ENCODE assay signal across 10 mouse cellular contexts in genomic region chr17:79786691-79787090, GRCm38 (mm10).
DNase-seq lines count a peak whose midpoint lies in the region; ATAC-seq and TF ChIP-seq lines count a peak whose summit lies in the region.
"Had no signal": no experiment of that assay in that cellular context is flagged by ENCODE, and none has a peak within 500 bp of the region (broad histone marks: within the 10 kb centered on the region; RNA-seq: fewer than 3 reads in every experiment).

No protein-coding gene starts in this region.

- no peak for ATAC-seq in heart, embryonic 11.5 days (replicated peaks; ENCODE audit: insufficient number of reproducible peaks, low FRiP score, low TSS enrichment)
- ATAC-seq in heart, embryonic 16.5 days (replicated peaks; ENCODE audit: extremely low read depth, insufficient read depth, low FRiP score): 0 out of 2 replicates have a peak, but pooled peaks have one; percentile 23
- peak; percentile 86 for ATAC-seq in lung, embryonic 16.5 days (ENCODE audit: low read depth)
- ATAC-seq in forebrain, embryonic 11.5 days (replicated peaks; ENCODE audit: low FRiP score): no peak

- intact Hi-C loops in left cerebral cortex, postnatal 36 days (cut with DNase I): no loop called here

- H3K4me1 ChIP-seq in heart, embryonic 11.5 days (ENCODE audit: control insufficient read depth, insufficient read depth, low read length): no peaks in the 10 kb centered on the region
- peaks cover 19% of the 10 kb centered on the region for H3K4me1 ChIP-seq in bone marrow macrophage, adult 2 months (ENCODE audit: control insufficient read depth, insufficient read depth, low read length)
- H3K4me1 ChIP-seq in heart, embryonic 16.5 days (ENCODE audit: control insufficient read depth, insufficient read depth, low read length): no peaks in the 10 kb centered on the region; the same call in 1 of the 2 replicates
- H3K4me1 ChIP-seq in lung, embryonic 16.5 days (replicated peaks; ENCODE audit: control insufficient read depth, insufficient read depth, low read length): peaks cover 8% of the 10 kb centered on the region; the same call in 1 of the 2 replicates
- H3K4me1 ChIP-seq in forebrain, embryonic 11.5 days (replicated peaks; ENCODE audit: control insufficient read depth, insufficient read depth, low read length): no peaks in the 10 kb centered on the region
- H3K4me1 ChIP-seq: megakaryocyte, embryonic 14.5 days had no signal

- H3K27ac ChIP-seq in heart, embryonic 11.5 days (ENCODE audit: low read depth, low read length): no peak overlapping the region
- peak overlapping the region; percentile 16 for H3K27ac ChIP-seq in bone marrow macrophage, adult 2 months (ENCODE audit: insufficient read depth, low read depth, low read length)
- no peak overlapping the region for H3K27ac ChIP-seq in heart, embryonic 16.5 days (ENCODE audit: low read length)
- H3K27ac ChIP-seq in lung, embryonic 16.5 days (ENCODE audit: low read length): peak overlapping the region; percentile 2; the same call in 1 of the 2 replicates
- no peak overlapping the region for H3K27ac ChIP-seq in forebrain, embryonic 11.5 days (ENCODE audit: low read depth, low read length)

- H3K4me2 ChIP-seq in heart, embryonic 11.5 days: no peak overlapping the region
- H3K4me2 ChIP-seq in heart, embryonic 16.5 days (ENCODE audit: low read depth, low read length): no peak overlapping the region
- H3K4me2 ChIP-seq in lung, embryonic 16.5 days (ENCODE audit: low read depth, low read length): no peak overlapping the region
- H3K4me2 ChIP-seq in forebrain, embryonic 11.5 days (ENCODE audit: low read depth, low read length, severe bottlenecking): no peak overlapping the region

- H3K4me3 ChIP-seq in heart, embryonic 11.5 days (ENCODE audit: low read depth, low read length): no peak overlapping the region
- H3K4me3 ChIP-seq in bone marrow macrophage, adult 2 months (ENCODE audit: insufficient read depth, low read length): peak overlapping the region; percentile 8; the same call in 1 of the 2 replicates
- H3K4me3 ChIP-seq in heart, embryonic 16.5 days (ENCODE audit: low read length): no peak overlapping the region
- no peak overlapping the region for H3K4me3 ChIP-seq in lung, embryonic 16.5 days (ENCODE audit: low read length)
- H3K4me3 ChIP-seq in forebrain, embryonic 11.5 days (ENCODE audit: low read depth, low read length): no peak overlapping the region
- H3K4me3 ChIP-seq: erythroblast, embryonic 14.5 days; megakaryocyte, embryonic 14.5 days had no signal

- no peak overlapping the region for H3K9ac ChIP-seq in heart, embryonic 11.5 days (ENCODE audit: low read depth, low read length)
- no peak overlapping the region for H3K9ac ChIP-seq in heart, embryonic 16.5 days (ENCODE audit: low read length)
- no peak overlapping the region for H3K9ac ChIP-seq in lung, embryonic 16.5 days (ENCODE audit: low read length)
- H3K9ac ChIP-seq in forebrain, embryonic 11.5 days (ENCODE audit: low read length): no peak overlapping the region

- no peaks in the 10 kb centered on the region for H3K36me3 ChIP-seq in heart, embryonic 11.5 days (ENCODE audit: control insufficient read depth, insufficient read depth, low read length)
- no peaks in the 10 kb centered on the region for H3K36me3 ChIP-seq in heart, embryonic 16.5 days (ENCODE audit: control insufficient read depth, insufficient read depth)
- no peaks in the 10 kb centered on the region for H3K36me3 ChIP-seq in lung, embryonic 16.5 days (ENCODE audit: control insufficient read depth, insufficient read depth, low read length)
- H3K36me3 ChIP-seq in forebrain, embryonic 11.5 days (ENCODE audit: control insufficient read depth, insufficient read depth, low read length): no peaks in the 10 kb centered on the region

- no peak for TF ChIP-seq CTCF in bone marrow macrophage, adult 2 months (IDR thresholded peaks at IDR 0.05; ENCODE audit: low read depth, low read length)

- WGBS in heart, embryonic 11.5 days (ENCODE audit: insufficient replicate concordance): 60% methylated on average over 5 of the region's 5 CpGs
- WGBS in heart, embryonic 16.5 days: 50% methylated on average over 5 of the region's 5 CpGs
- 47% methylated on average over 5 of the region's 5 CpGs for WGBS in lung, embryonic 16.5 days
- 88% methylated on average over 5 of the region's 5 CpGs for WGBS in forebrain, embryonic 11.5 days

- peak; percentile 98 for DNase-seq in heart, adult 11 months
- DNase-seq in yolk sac, embryonic 10.5 days (ENCODE audit: low spot score): no peak
- no peak for DNase-seq in forebrain, embryonic 11.5 days (ENCODE audit: low spot score)
- no peak for DNase-seq in left cerebral cortex, postnatal 36 days (ENCODE audit: low spot score in 2 of 2)

- no peak for TF ChIP-seq POLR2A in bone marrow macrophage, adult 2 months (IDR thresholded peaks at IDR 0.05; ENCODE audit: borderline replicate concordance, low read depth, low read length)

- H3K27me3 ChIP-seq in heart, embryonic 11.5 days (ENCODE audit: control insufficient read depth, insufficient read depth, low read length): no peaks in the 10 kb centered on the region
- no peaks in the 10 kb centered on the region for H3K27me3 ChIP-seq in heart, embryonic 16.5 days (ENCODE audit: control insufficient read depth, insufficient read depth, low read length)
- no peaks in the 10 kb centered on the region for H3K27me3 ChIP-seq in lung, embryonic 16.5 days (ENCODE audit: control insufficient read depth, insufficient read depth, low read depth, low read length)
- no peaks in the 10 kb centered on the region for H3K27me3 ChIP-seq in forebrain, embryonic 11.5 days (ENCODE audit: control insufficient read depth, insufficient read depth, low read length)
- H3K27me3 ChIP-seq: megakaryocyte, embryonic 14.5 days had no signal

- no peaks in the 10 kb centered on the region for H3K9me3 ChIP-seq in heart, embryonic 11.5 days (replicated peaks; ENCODE audit: control insufficient read depth, low read length)
- H3K9me3 ChIP-seq in heart, embryonic 16.5 days (replicated peaks; ENCODE audit: control insufficient read depth, low read length): no peaks in the 10 kb centered on the region
- no peaks in the 10 kb centered on the region for H3K9me3 ChIP-seq in lung, embryonic 16.5 days (ENCODE audit: control insufficient read depth, low read length)
- H3K9me3 ChIP-seq in forebrain, embryonic 11.5 days (ENCODE audit: control insufficient read depth, low read length): no peaks in the 10 kb centered on the region

Comparison
In these comparisons a context has a peak if more than half of its experiments do, and no peak if none do; other contexts are left out.
1. ATAC-seq: peak in heart, embryonic 16.5 days (single experiment) and lung, embryonic 16.5 days (single experiment); none in heart, embryonic 11.5 days (single experiment) and forebrain, embryonic 11.5 days (single experiment).
2. H3K27ac ChIP-seq: peak in bone marrow macrophage, adult 2 months (single experiment) and lung, embryonic 16.5 days (single experiment); none in heart, embryonic 11.5 days (single experiment), heart, embryonic 16.5 days (single experiment) and forebrain, embryonic 11.5 days (single experiment).